8 mouse cellular contexts compared by ENCODE assay signal in genomic region chr12:23189110-23189509, GRCm38 (mm10).
DNase-seq lines count a peak whose midpoint lies in the region; ATAC-seq and TF ChIP-seq lines count a peak whose summit lies in the region.
"Not testable (repeated sequence)": the region's sequence is repeated elsewhere in the genome, so short reads cannot be mapped to it uniquely, and the experiment has no call there.

No protein-coding gene starts in this region.

- ATAC-seq in kidney, postnatal 0 days (replicated peaks; ENCODE audit: low FRiP score, low read depth); liver, embryonic 15.5 days (ENCODE audit: insufficient read depth); midbrain, postnatal 0 days (ENCODE audit: low FRiP score); stomach, postnatal 0 days (ENCODE audit: low FRiP score, low TSS enrichment): not testable (repeated sequence)

- not testable (repeated sequence) for TF ChIP-seq POLR2A in ES-Bruce4 (IDR thresholded peaks at IDR 0.05; ENCODE audit: insufficient read depth, low read length)

- not testable (repeated sequence) for TF ChIP-seq CTCF in ES-Bruce4 (IDR thresholded peaks at IDR 0.05; ENCODE audit: low read depth, low read length); kidney, postnatal 0 days (IDR thresholded peaks at IDR 0.05; ENCODE audit: low read depth); midbrain, postnatal 0 days (IDR thresholded peaks at IDR 0.05); stomach, postnatal 0 days (IDR thresholded peaks at IDR 0.05; ENCODE audit: low read depth)

- 1% methylated on average over 47 of the region's 50 CpGs for WGBS in embryonic facial prominence, embryonic 10.5 days
- under 1% methylated on average over 50 of the region's 50 CpGs for WGBS in hindbrain, embryonic 10.5 days
- 3% methylated on average over 41 of the region's 50 CpGs for WGBS in kidney, postnatal 0 days
- 2% methylated on average over 35 of the region's 50 CpGs for WGBS in liver, embryonic 15.5 days (ENCODE audit: insufficient replicate concordance)
- 3% methylated on average over 24 of the region's 50 CpGs for WGBS in midbrain, postnatal 0 days
- WGBS in stomach, postnatal 0 days = 2% methylated on average over 34 of the region's 50 CpGs

- H3K9ac ChIP-seq in ES-Bruce4 (ENCODE audit: low read depth, poor library complexity, severe bottlenecking) = peak overlapping the region; percentile 88
- peak overlapping the region; percentile 35; the same call in 1 of the 2 replicates for H3K9ac ChIP-seq in kidney, postnatal 0 days (ENCODE audit: low read depth, low read length)
- not testable (repeated sequence) for H3K9ac ChIP-seq in liver, embryonic 15.5 days; midbrain, postnatal 0 days (replicated peaks; ENCODE audit: low read length, poor library complexity, severe bottlenecking); stomach, postnatal 0 days (ENCODE audit: low read length)

- not testable (repeated sequence) for H3K27ac ChIP-seq in ES-Bruce4 (ENCODE audit: insufficient read depth, low read length); kidney, postnatal 0 days; liver, embryonic 15.5 days (replicated peaks); midbrain, postnatal 0 days (ENCODE audit: low read depth, low read length); stomach, postnatal 0 days (replicated peaks)
- H3K27ac ChIP-seq in embryonic facial prominence, embryonic 10.5 days (replicated peaks) = peak overlapping the region; percentile 82
- peak overlapping the region; percentile 85 for H3K27ac ChIP-seq in hindbrain, embryonic 10.5 days

- not testable (repeated sequence) for H3K4me1 ChIP-seq in ES-Bruce4 (ENCODE audit: control insufficient read depth, insufficient read depth, low read length); embryonic facial prominence, embryonic 10.5 days; hindbrain, embryonic 10.5 days (replicated peaks); kidney, postnatal 0 days (replicated peaks; ENCODE audit: insufficient read depth, low read length); liver, embryonic 15.5 days (replicated peaks); midbrain, postnatal 0 days (ENCODE audit: insufficient read depth, low read length); stomach, postnatal 0 days (replicated peaks; ENCODE audit: control insufficient read depth, insufficient read depth)

- H3K4me2 ChIP-seq in kidney, postnatal 0 days (ENCODE audit: low read length) = peak overlapping the region; percentile 51
- peak overlapping the region; percentile 32 for H3K4me2 ChIP-seq in liver, embryonic 15.5 days
- peak overlapping the region; percentile 20; the same call in 1 of the 2 replicates for H3K4me2 ChIP-seq in midbrain, postnatal 0 days (ENCODE audit: low read depth, low read length, poor library complexity, severe bottlenecking)
- H3K4me2 ChIP-seq in stomach, postnatal 0 days (replicated peaks; ENCODE audit: low read depth) = peak overlapping the region; percentile 45

- H3K27me3 ChIP-seq in ES-Bruce4 (ENCODE audit: control insufficient read depth, insufficient read depth, low read length, poor library complexity, severe bottlenecking); embryonic facial prominence, embryonic 10.5 days (replicated peaks; ENCODE audit: low read depth, poor library complexity, severe bottlenecking); hindbrain, embryonic 10.5 days (ENCODE audit: insufficient read depth, poor library complexity, severe bottlenecking); kidney, postnatal 0 days (ENCODE audit: insufficient read depth, low read length); liver, embryonic 15.5 days; midbrain, postnatal 0 days (ENCODE audit: insufficient read depth, low read length); stomach, postnatal 0 days (ENCODE audit: control insufficient read depth, insufficient read depth, low read length): not testable (repeated sequence)

- not testable (repeated sequence) for H3K36me3 ChIP-seq in ES-Bruce4 (ENCODE audit: control insufficient read depth, insufficient read depth, low read length, poor library complexity, severe bottlenecking); embryonic facial prominence, embryonic 10.5 days (replicated peaks); kidney, postnatal 0 days (ENCODE audit: insufficient read depth, low read length); liver, embryonic 15.5 days (replicated peaks); midbrain, postnatal 0 days (ENCODE audit: insufficient read depth, low read length); stomach, postnatal 0 days (ENCODE audit: control insufficient read depth, insufficient read depth, low read length)
- H3K36me3 ChIP-seq in hindbrain, embryonic 10.5 days = peaks cover 11% of the 10 kb centered on the region; the same call in 1 of the 2 replicates

- H3K9me3 ChIP-seq in ES-Bruce4 (replicated peaks; ENCODE audit: control insufficient read depth, insufficient read depth, low read length, poor library complexity, severe bottlenecking); kidney, postnatal 0 days (replicated peaks; ENCODE audit: low read length); liver, embryonic 15.5 days (replicated peaks); midbrain, postnatal 0 days (ENCODE audit: low read length); stomach, postnatal 0 days (ENCODE audit: control insufficient read depth, low read length): not testable (repeated sequence)
- H3K9me3 ChIP-seq in embryonic facial prominence, embryonic 10.5 days = peaks cover 13% of the 10 kb centered on the region
- peaks cover 24% of the 10 kb centered on the region; the same call in 1 of the 2 replicates for H3K9me3 ChIP-seq in hindbrain, embryonic 10.5 days

- peak overlapping the region; percentile 93 for H3K4me3 ChIP-seq in ES-Bruce4 (ENCODE audit: low read depth, low read length)
- H3K4me3 ChIP-seq in embryonic facial prominence, embryonic 10.5 days = peak overlapping the region; percentile 64
- H3K4me3 ChIP-seq in hindbrain, embryonic 10.5 days = peak overlapping the region; percentile 59
- H3K4me3 ChIP-seq in kidney, postnatal 0 days (replicated peaks; ENCODE audit: low read depth, low read length) = peak overlapping the region; percentile 37
- peak overlapping the region; percentile 20; the same call in 1 of the 2 replicates for H3K4me3 ChIP-seq in liver, embryonic 15.5 days (replicated peaks)
- H3K4me3 ChIP-seq in midbrain, postnatal 0 days (ENCODE audit: low read depth, low read length) = peak overlapping the region; percentile 32
- H3K4me3 ChIP-seq in stomach, postnatal 0 days (ENCODE audit: low read depth, low read length) = peak overlapping the region; percentile 37

- DNase-seq in embryonic facial prominence, embryonic 10.5 days (ENCODE audit: low spot score) = peak; percentile 37
- peak; percentile 9 for DNase-seq in forelimb bud, embryonic 11.5 days (ENCODE audit: low read depth, low spot score)
- peak; percentile 18 for DNase-seq in hindbrain, embryonic 10.5 days (ENCODE audit: low spot score)
- peak; percentile 0 for DNase-seq in kidney, postnatal 0 days (ENCODE audit: low spot score)
- DNase-seq in midbrain, postnatal 0 days (ENCODE audit: low spot score) = not testable (repeated sequence)
- peak; percentile 11 for DNase-seq in stomach, postnatal 0 days (ENCODE audit: low spot score)

- not testable (repeated sequence) for TF ChIP-seq EP300 in ES-Bruce4 (IDR thresholded peaks at IDR 0.05; ENCODE audit: insufficient read depth, low read depth, low read length); stomach, postnatal 0 days (optimal IDR thresholded peaks at IDR 0.05)

Comparison
In these comparisons a context has a peak if more than half of its experiments do, and no peak if none do; other contexts are left out.
1. H3K4me3 ChIP-seq: peak in every context shown above with its lines; median percentile 93 in ES-Bruce4; 64 in embryonic facial prominence, embryonic 10.5 days; 59 in hindbrain, embryonic 10.5 days; 37 in kidney, postnatal 0 days; 37 in stomach, postnatal 0 days; 32 in midbrain, postnatal 0 days; 20 in liver, embryonic 15.5 days.